In the genomic region with DNA sequence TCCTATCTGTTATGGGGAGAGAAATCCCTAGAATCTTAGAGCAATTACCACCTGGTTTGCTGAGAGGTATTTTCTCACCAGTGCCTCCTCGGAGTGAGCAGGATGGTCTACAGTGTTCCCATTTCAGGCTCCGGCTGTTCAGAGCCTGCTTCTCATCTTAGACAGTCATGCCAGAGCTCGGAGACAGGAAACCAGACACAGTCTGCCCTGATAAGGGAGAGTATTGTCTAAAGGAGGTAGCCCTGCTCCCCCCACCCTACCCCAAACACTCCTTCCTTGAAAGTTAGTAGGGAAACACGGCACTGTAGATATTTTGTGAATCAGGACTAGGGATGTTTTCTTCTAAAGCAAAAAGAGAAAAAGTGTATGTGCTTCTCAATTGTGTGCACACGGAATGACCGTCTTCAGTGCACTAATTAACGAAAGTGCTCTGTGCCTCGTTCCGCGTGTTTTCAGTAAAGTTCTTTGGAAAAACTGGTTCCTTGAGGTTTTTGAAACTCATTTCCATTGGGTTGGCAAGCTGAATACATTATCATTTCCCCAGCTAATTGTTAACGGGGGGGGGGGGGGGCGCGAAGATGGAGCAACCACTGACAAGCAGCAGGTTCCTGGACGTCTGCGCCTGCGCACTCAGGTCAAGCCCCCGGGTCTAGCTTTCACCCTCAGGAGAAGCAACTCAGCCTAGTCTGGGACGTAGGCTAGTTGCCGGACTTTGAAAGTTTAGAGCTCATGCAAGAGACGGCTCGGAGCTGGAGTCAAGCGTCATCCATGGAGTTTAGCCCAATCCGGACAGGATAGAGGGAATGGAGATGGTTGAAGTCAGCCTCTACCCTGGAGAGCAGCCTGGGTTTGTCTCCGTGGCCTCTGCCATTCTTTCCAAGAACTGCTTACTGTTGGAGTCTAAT, we compare ENCODE assay signal across 8 mouse cellular contexts. TPM values are rescaled to one million over a fixed set of nuclear protein-coding genes. Genes with fewer than 3 reads are reported as not detected.
DNase-seq lines count a peak whose midpoint lies in the region; ATAC-seq and TF ChIP-seq lines count a peak whose summit lies in the region.

No protein-coding gene starts in this region.

- peak overlapping the region; percentile 38; the same call in 1 of the 2 replicates for H3K9ac ChIP-seq in embryonic facial prominence, embryonic 14.5 days (ENCODE audit: low read depth, low read length)
- H3K9ac ChIP-seq in hindbrain, embryonic 15.5 days: no peak overlapping the region
- peak overlapping the region; percentile 20 for H3K9ac ChIP-seq in liver, embryonic 14.5 days (replicated peaks)
- H3K9ac ChIP-seq in stomach, embryonic 16.5 days (ENCODE audit: low read length): peak overlapping the region; percentile 70

- no peak for ATAC-seq in embryonic facial prominence, embryonic 14.5 days (ENCODE audit: low read depth)
- no peak for ATAC-seq in hindbrain, embryonic 15.5 days (ENCODE audit: low FRiP score, low read depth)
- ATAC-seq in liver, embryonic 14.5 days (ENCODE audit: insufficient read depth): no peak
- no peak for ATAC-seq in stomach, embryonic 16.5 days (ENCODE audit: insufficient read depth, low FRiP score)

- peaks cover 65% of the 10 kb centered on the region for H3K4me1 ChIP-seq in embryonic facial prominence, embryonic 14.5 days (ENCODE audit: control insufficient read depth, insufficient read depth, low read length)
- peaks cover 58% of the 10 kb centered on the region for H3K4me1 ChIP-seq in hindbrain, embryonic 15.5 days (replicated peaks)
- H3K4me1 ChIP-seq in liver, embryonic 14.5 days (replicated peaks; ENCODE audit: control insufficient read depth in 2 of 2, insufficient read depth in 2 of 2, low read length in 1 of 2): peaks cover 59 to 60% of the 10 kb centered on the region in 2 experiments
- H3K4me1 ChIP-seq in stomach, embryonic 16.5 days (ENCODE audit: control insufficient read depth, insufficient read depth, low read length): peaks cover 69% of the 10 kb centered on the region

- H3K27me3 ChIP-seq in embryonic facial prominence, embryonic 14.5 days (replicated peaks; ENCODE audit: control insufficient read depth, insufficient read depth, low read length): no peaks in the 10 kb centered on the region
- no peaks in the 10 kb centered on the region for H3K27me3 ChIP-seq in hindbrain, embryonic 15.5 days
- H3K27me3 ChIP-seq in liver, embryonic 14.5 days (ENCODE audit: control insufficient read depth, insufficient read depth, low read length): no peaks in the 10 kb centered on the region
- H3K27me3 ChIP-seq in stomach, embryonic 16.5 days (ENCODE audit: control insufficient read depth, insufficient read depth, low read length): no peaks in the 10 kb centered on the region

- DNase-seq in adrenal gland, postnatal 14 days: peak; percentile 43
- DNase-seq in adrenal gland, adult 2 months: no peak
- no peak for DNase-seq in embryonic facial prominence, embryonic 14.5 days (ENCODE audit: low spot score)
- DNase-seq in liver, embryonic 14.5 days (ENCODE audit: low read depth in 3 of 3, low spot score in 3 of 3): no peak
- DNase-seq in urinary bladder, postnatal 14 days (ENCODE audit: low spot score): no peak
- no peak for DNase-seq in right cerebral cortex, postnatal 10 days (ENCODE audit: low spot score in 2 of 2)

- H3K4me2 ChIP-seq in embryonic facial prominence, embryonic 14.5 days (ENCODE audit: low read depth, low read length): peak overlapping the region; percentile 78
- H3K4me2 ChIP-seq in hindbrain, embryonic 15.5 days: peak overlapping the region; percentile 1; the same call in 1 of the 2 replicates
- H3K4me2 ChIP-seq in liver, embryonic 14.5 days (ENCODE audit: low read depth): peak overlapping the region; percentile 88
- H3K4me2 ChIP-seq in stomach, embryonic 16.5 days (ENCODE audit: low read depth, low read length): peak overlapping the region; percentile 54

- 0 out of 2 replicates have a peak, but pooled peaks cover 11% of the 10 kb centered on the region for H3K36me3 ChIP-seq in embryonic facial prominence, embryonic 14.5 days (ENCODE audit: control insufficient read depth, insufficient read depth, low read length)
- H3K36me3 ChIP-seq in hindbrain, embryonic 15.5 days: no peaks in the 10 kb centered on the region
- H3K36me3 ChIP-seq in liver, embryonic 14.5 days (replicated peaks; ENCODE audit: control insufficient read depth, insufficient read depth, low read depth): peaks cover 19% of the 10 kb centered on the region
- H3K36me3 ChIP-seq in stomach, embryonic 16.5 days (ENCODE audit: control insufficient read depth, insufficient read depth, low read length): peaks cover 6% of the 10 kb centered on the region; the same call in 1 of the 2 replicates

- TF ChIP-seq CTCF in liver, embryonic 14.5 days (IDR thresholded peaks at IDR 0.05; ENCODE audit: low read depth): no peak

- WGBS in embryonic facial prominence, embryonic 14.5 days: 34% methylated on average over 24 of the region's 24 CpGs
- 61% methylated on average over 24 of the region's 24 CpGs for WGBS in hindbrain, embryonic 15.5 days
- 43% methylated on average over 24 of the region's 24 CpGs for WGBS in liver, embryonic 14.5 days (ENCODE audit: insufficient replicate concordance)
- WGBS in stomach, embryonic 16.5 days: 50% methylated on average over 24 of the region's 24 CpGs

- no peak overlapping the region; the same call in 1 of the 2 replicates for H3K4me3 ChIP-seq in embryonic facial prominence, embryonic 14.5 days (ENCODE audit: low read depth, low read length)
- no peak overlapping the region for H3K4me3 ChIP-seq in hindbrain, embryonic 15.5 days
- H3K4me3 ChIP-seq in liver, embryonic 14.5 days (ENCODE audit: insufficient read depth in 1 of 2, low read depth in 2 of 2, low read length in 2 of 2): peak overlapping the region; percentile 45 to 97
- H3K4me3 ChIP-seq in stomach, embryonic 16.5 days (replicated peaks; ENCODE audit: low read length): peak overlapping the region; percentile 30

- H3K27ac ChIP-seq in embryonic facial prominence, embryonic 14.5 days (replicated peaks; ENCODE audit: low read depth, low read length): peak overlapping the region; percentile 54
- H3K27ac ChIP-seq in hindbrain, embryonic 15.5 days (replicated peaks): no peak overlapping the region
- H3K27ac ChIP-seq in liver, embryonic 14.5 days: peak overlapping the region; percentile 91
- H3K27ac ChIP-seq in stomach, embryonic 16.5 days (ENCODE audit: low read length): peak overlapping the region; percentile 91

- no peaks in the 10 kb centered on the region for H3K9me3 ChIP-seq in embryonic facial prominence, embryonic 14.5 days (ENCODE audit: control insufficient read depth, low read length)
- no peaks in the 10 kb centered on the region for H3K9me3 ChIP-seq in hindbrain, embryonic 15.5 days
- no peaks in the 10 kb centered on the region for H3K9me3 ChIP-seq in liver, embryonic 14.5 days (ENCODE audit: control insufficient read depth, low read length)
- no peaks in the 10 kb centered on the region for H3K9me3 ChIP-seq in stomach, embryonic 16.5 days (replicated peaks; ENCODE audit: control insufficient read depth, low read length)

- TF ChIP-seq EP300 in liver, embryonic 14.5 days (IDR thresholded peaks at IDR 0.05; ENCODE audit: low read depth): no peak

RNA-seq across cellular contexts. Expression of gene Klf3, which starts 5.2 kb away (rescaled TPM):
- total RNA-seq in adrenal gland, postnatal 14 days (2021): 73.5 and 74.1 TPM in 2 replicates
- total RNA-seq in adrenal gland, adult 2 months (2021): 10 to 100 TPM; 62.1 to 69.2 TPM
- 80.7 and 83.2 TPM in 2 replicates for polyA plus RNA-seq in adrenal gland, adult 2 months (2012; rRNA removed)
- polyA plus RNA-seq in embryonic facial prominence, embryonic 14.5 days (2014; fragmentation: Nextera tagmentation; extraction: Ambion mirVana): 58.5 and 65.5 TPM in 2 replicates
- 28.9 and 30.3 TPM in 2 replicates for polyA plus RNA-seq in hindbrain, embryonic 15.5 days (2015; fragmentation: Nextera tagmentation; extraction: Ambion mirVana)
- 34.2 and 42.8 TPM in 2 replicates for polyA plus RNA-seq in liver, embryonic 14.5 days (2012; rRNA removed)
- 69.8 and 83.9 TPM in 2 replicates for polyA plus RNA-seq in liver, embryonic 14.5 days (2014; fragmentation: Nextera tagmentation; extraction: Ambion mirVana)
- 63.7 and 66.8 TPM in 2 replicates for polyA plus RNA-seq in stomach, embryonic 16.5 days (2015; fragmentation: Nextera tagmentation; extraction: Ambion mirVana)

Comparison
In these comparisons a context has a peak if more than half of its experiments do, and no peak if none do; other contexts are left out.
1. H3K4me2 ChIP-seq: peak in every context shown above with its lines; median percentile 88 in liver, embryonic 14.5 days; 78 in embryonic facial prominence, embryonic 14.5 days; 54 in stomach, embryonic 16.5 days; 1 in hindbrain, embryonic 15.5 days.
2. H3K4me3 ChIP-seq: peak in liver, embryonic 14.5 days (2 of 2) and stomach, embryonic 16.5 days (single experiment); none in embryonic facial prominence, embryonic 14.5 days (single experiment) and hindbrain, embryonic 15.5 days (single experiment).